Mouse (Mus musculus) cortical plate, adult 2 months (tissue): ENCODE measurements around the gene Fbxo36.

Experiments
- CTCF ChIP-seq: fragments of 200-500 bp; IDR thresholded peaks from 2 replicates; pipeline ENCODE4 v1.5.1; 2011; ENCODE audit warnings: mild to moderate bottlenecking, control low read depth, low read length; ENCODE audit not compliant: insufficient read depth; ENCODE audit errors: extremely low read depth
- POLR2A ChIP-seq: fragments of 200-500 bp; IDR thresholded peaks from 2 replicates; pipeline ENCODE4 v1.6.1; 2011; ENCODE audit warnings: mild to moderate bottlenecking, low read length, control low read depth; ENCODE audit not compliant: insufficient read depth; ENCODE audit errors: extremely low read depth

DNA sequence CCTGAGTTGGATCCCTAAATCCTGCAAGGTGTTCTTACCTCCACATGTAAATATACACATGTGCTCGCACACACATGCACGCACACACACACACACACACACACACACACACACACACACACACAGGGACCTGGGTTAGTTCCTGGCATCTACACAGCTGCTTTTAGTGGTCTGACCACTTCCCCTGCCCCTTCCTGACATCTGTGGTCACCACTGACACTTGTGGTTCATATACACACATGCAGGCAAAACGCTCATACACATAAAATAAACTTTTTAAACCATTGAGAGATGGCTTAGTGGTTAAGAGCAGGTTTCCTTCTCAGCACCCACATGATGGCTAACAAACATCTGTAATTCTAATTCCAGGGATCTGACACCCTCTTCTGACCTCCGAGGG is 75.4 kb downstream of the Fbxo36 start:
- TF ChIP-seq CTCF (no peak), POLR2A (no peak)
